Mouse (Mus musculus): ENCODE measurements around the gene Ldha.
"Not testable (repeated sequence)": the region's sequence is repeated elsewhere in the genome, so short reads cannot be mapped to it uniquely, and the experiment has no call there.

Gene Ldha

GRCm38 (mm10) chr7:46880992-46881391, 39.7 kb downstream of the Ldha start:
- no peak for DNase-seq (ENCODE audit: low read depth, low spot score)

DNA sequence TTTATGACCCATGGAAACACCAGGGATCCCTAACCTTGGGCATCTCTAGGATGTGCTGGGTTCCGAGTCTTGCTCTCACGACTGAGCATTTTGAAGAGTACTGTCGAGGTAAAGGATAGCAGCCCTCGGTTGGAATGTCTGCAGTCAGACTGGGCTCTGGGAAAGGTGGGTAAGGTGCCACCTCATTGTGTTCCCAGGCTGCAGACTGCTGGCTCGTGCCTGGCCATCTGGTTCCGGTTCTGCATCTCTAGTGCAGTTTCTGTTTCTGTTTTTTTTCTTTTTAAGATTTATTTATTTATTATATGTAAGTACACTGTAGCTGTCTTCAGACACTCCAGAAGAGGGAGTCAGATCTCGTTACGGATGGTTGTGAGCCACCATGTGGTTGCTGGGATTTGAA, 40.7 kb downstream of the Ldha start:
- DNase-seq (ENCODE audit: low read depth, low spot score), result not testable (repeated sequence)

DNA sequence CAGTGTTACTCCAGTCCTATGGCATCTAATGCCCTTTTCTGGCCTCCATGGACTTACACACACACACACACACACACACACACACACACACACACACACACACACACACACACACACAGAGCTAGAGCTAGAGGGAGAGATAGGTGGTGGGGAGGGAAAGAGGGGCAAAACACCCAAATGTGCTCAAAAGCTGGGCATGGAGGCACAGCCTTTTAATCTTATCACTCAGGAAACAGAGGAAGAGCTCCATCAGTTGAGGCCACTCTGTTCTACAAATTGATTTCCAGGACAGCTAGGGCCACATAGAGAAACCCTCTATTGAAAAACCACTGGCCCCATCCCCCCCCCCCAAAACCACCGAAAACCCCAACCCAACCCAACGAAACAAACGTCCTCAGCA, 42.0 kb downstream of the Ldha start:
- no peak for DNase-seq (ENCODE audit: low read depth, low spot score)

GRCm38 (mm10) chr7:46895511-46895910, 54.2 kb downstream of the Ldha start:
- DNase-seq (ENCODE audit: low read depth, low spot score), result no peak

DNA sequence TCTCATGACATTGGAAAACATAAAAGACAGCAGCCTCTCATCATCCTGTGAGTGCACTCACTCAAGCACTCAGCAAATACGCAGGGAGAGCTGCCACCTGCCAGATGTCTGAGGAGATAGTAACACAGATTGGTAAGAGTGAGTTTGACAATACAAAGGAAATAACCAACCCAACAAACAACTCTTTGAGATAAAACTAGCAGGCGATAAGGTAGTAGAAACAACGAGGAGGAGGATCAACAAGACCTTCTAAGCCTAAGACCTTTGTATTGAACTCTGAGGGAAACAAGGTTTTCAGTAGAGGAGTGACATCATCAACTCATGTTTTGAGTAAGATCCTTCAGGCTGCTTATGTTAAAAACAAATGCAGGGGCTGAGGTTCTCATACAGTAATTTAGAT, 58.1 kb downstream of the Ldha start:
- DNase-seq (ENCODE audit: low read depth, low spot score), result no peak

All from 3T3-L1 (cell line).